Mouse (Mus musculus) megakaryocyte, adult 5-6 weeks (primary cell): ENCODE measurements around the gene Pgc. TPM values are rescaled to one million over a fixed set of nuclear protein-coding genes. Genes with fewer than 3 reads are reported as not detected.

Source experiments
- ATAC-seq: 2 replicates; pipeline ENCODE4 v1.8.0; 2016; ENCODE audit warnings: mild to moderate bottlenecking, inconsistent platforms; ENCODE audit not compliant: poor library complexity, severe bottlenecking
- total RNA-seq, 2 experiments: library from RNA; stranded (forward) in 1 of 2; stranded (reverse) in 1 of 2; fragments of 153-499, 151-499 nt in 1 of 2; fragments of 221-1000, 200-1000 nt in 1 of 2; gene quantifications; 2 replicates each; pipeline versions ENCODE4 v1.2.3 to v1.2.4; 2015 to 2017

The Pgc gene
- total RNA-seq (2015) (not detected in 2 replicates), total RNA-seq (2017) (not detected in 2 replicates)

DNA sequence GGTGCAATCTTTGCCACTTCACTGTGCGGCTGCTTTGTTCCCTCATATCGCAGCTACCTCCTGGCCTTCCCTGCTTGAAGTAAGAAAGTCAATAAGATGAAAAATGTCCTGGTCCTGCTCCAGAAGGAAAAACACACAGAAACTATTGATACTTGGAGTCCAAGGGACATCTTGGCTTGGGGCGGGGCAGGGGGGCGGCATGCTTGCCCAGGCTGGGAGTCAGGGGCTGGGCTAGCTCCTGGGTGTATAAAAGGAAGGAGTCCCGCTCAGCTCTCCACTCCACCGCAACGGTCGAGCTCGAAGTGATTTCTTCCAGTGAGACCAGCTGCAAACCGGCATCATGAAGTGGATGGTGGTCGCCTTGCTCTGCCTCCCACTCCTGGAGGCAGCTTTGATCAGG is at the start of gene Pgc:
TSS of gene Pgc (plus strand) at position 277 of the 400 bp plus-strand sequence.
- ATAC-seq, result no peak

DNA sequence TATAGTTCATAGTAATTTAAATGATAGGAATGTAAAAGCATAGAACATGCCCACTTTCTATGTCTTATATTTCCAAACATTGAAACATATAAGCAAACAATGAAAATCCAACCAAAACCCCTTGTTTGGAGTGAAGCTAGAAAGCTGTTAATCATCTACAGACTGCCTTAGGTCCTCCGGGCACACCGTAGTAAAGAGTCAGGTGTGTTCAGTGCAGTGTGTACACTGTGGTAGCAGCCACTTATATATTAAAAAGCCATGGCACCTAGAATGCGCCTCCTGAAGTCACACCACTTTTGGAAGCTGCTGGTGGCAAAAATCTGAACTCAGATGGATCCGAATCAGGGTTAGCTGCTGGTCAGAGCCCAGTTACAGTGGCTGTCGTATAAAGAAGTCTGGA is 48.4 kb upstream of the Pgc start:
- no peak for ATAC-seq

DNA sequence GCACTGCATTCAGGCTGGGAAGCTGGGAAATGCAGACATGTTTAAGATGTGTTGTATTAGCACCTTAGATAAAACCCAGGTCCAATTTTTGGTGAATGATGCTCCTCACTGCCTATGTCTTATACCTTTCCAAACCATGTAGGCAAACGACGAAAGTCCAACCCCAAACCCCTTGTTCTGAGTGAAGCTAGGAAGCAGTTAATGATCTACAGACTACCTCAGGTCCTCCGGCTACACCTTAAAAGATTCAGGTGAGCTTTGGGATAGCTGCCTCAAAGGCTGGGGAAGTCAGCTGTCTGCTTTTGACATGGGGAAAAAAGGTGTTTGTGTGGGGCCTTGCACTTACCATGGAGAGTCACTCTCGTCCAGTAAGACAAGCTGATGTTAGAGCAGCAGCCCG is 47.9 kb upstream of the Pgc start:
- ATAC-seq, result no peak

DNA sequence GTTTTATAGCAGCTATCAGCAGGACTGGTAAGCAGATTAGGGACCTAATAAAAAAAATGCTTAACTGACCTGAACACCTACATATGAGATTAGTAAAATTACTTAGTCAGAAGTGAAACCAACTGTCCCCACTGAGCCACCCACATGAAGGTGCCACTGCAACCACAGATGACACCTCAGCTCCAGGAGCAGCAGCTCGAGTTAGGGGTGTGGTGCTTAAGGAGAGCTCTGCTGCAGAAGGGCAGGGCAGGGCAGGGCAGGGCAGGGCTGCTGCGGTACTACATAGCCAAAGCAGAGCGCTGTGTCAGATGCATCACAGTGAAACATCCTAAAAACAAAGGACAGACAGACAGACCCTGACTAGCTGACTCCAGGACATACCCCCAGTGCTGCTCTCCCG is 43.8 kb upstream of the Pgc start:
- ATAC-seq, result no peak

DNA sequence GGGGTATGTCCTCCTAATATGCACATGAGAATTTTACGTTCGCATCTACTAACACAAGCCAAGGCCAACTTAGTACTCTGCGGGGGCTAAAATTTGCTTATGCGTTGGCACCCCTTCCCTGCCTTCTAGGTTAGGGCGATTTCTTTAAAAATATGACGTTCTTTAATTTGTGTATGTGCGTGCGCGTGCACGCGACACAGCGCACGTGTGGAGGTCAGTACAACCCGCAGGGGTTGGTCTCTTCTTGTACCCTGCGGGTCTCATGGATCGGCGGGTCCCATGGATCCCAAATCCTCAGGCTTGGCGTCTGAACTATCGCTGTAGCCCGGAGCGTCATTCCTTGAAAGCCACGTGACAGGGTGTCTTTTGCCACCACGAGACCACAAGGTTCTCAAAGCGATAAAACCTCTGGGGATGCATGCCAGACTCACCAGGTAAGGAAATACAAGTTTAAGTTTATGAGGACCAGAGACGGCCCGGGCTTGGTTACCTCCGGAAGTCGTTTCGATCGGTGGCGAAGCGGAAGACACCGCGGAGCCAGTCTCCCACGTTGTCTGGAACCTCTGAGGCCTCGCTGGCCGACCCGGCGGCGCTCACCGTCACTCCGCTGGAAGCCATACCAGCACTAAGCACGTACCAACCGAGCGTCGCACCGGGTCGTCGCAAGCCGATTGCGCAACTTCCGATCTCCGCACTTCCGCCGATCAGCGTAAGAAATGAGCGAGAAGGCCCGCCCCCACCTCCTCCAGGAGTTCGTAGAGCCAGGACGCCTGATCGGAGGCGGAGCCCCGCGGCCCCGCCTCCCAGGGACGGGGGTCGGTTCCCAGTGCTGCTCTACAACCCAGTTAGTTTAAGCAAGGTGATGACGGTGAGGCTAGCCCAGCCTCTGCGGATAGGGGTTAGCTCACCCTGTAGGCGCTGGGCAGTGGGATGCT is 39.0 kb upstream of the Pgc start:
- ATAC-seq, result peak; percentile 93

DNA sequence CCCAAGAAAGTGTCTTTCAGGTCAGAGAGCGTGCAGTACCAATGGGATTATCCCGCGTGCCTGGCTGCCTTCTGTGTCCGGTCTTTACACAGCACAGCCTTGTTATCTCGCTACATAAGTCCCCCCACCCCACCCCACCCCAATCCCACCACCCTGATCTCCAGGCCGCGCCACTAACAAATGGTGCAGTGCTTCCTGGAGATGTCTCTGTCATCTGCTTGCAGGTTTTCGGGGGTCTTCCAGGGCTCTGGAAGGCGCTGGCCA is 38.4 kb upstream of the Pgc start, which contains the start of gene Tomm6:
TSS of gene Tomm6 (minus strand) at position 43 of the 264 bp plus-strand sequence.
- no peak for ATAC-seq

DNA sequence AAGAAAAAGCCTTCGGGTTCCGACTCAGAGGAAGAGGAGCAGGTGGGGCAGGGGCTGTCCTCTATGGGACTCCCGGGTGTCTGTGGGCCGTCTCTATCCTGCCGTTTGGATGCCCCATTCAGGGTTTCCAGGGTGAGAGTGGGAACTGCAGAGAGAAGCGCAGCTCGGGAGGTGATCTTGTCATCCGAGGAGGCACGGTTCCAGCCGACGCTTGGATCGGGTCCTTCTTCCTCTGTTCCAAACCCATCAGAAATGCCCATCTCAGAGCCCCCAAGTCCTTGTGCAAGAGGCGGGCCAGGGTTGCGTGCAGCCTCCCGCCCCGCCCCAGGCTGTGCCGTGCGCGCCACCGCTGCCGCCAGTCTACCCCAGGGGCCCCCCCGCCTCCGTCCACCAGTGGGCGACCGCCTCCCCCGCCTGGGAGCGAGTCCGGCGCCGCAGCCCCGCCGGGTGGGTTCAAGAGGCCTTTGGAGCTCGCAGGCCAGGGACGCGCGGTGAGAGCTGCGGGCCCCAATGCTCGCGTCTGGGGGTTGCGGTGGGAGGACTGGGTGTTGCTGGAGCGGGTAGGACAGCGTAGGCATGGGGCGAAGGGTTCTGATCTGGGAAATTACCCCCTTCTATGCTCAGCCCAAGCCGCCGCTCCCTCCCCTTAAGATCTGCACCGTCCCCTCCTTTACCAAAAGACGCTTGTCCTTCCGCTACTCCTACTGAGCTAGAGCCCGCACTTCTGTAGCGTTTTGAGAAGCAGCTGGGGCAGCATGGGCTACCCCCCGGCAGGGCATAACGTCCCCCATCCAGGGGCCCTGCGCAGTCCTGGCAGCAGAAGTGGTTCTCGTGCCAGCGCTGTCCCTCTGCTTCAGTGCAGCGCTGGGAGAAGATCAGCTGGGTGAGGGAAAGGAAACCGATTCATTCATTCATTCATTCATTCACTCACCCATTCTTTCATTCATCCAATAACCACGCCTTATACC is 37.8 kb upstream of the Pgc start, which contains the start of gene Frs3:
TSS of gene Frs3 (plus strand) at position 423 of the 968 bp plus-strand sequence.
- ATAC-seq, result peak; percentile 34

DNA sequence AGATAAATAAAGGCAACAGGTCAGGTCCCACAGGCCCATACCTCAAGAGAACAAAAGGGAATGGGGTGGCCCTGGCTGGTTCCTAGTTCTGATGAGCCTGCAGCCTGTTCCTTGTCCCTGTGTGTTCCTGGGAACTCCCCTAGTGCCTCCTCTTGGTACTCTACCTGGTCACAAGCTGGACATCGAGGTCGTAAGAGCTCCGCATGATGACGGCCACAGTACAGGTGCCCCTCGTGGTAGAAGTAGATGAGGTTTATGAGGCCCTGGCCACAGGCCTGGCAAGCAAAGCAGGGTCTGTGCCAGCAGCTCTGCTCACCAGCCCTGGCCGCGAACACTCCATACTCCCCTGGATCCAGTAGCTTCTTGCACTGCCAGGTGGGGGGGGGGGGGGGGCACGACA is 36.7 kb upstream of the Pgc start:
- ATAC-seq, result no peak

DNA sequence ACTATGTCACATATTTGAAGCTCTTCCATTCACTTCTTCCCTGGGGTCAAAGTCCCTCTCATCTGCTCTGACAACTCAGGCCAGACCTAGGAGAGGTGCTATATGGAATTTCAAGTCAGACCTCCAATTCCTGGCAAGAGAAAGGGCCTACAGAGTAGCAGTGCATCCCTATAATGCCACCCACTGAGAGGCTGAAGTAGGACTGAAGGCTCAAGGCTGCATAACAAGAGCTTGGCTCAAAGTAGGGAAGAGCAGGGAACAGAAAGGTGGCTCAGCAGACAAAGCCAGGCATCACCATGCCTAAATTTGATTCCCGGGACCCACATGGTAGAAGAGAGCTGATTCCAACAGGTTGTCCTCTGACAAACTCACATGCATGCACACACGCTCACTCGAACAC is 35.0 kb upstream of the Pgc start:
- ATAC-seq, result no peak

DNA sequence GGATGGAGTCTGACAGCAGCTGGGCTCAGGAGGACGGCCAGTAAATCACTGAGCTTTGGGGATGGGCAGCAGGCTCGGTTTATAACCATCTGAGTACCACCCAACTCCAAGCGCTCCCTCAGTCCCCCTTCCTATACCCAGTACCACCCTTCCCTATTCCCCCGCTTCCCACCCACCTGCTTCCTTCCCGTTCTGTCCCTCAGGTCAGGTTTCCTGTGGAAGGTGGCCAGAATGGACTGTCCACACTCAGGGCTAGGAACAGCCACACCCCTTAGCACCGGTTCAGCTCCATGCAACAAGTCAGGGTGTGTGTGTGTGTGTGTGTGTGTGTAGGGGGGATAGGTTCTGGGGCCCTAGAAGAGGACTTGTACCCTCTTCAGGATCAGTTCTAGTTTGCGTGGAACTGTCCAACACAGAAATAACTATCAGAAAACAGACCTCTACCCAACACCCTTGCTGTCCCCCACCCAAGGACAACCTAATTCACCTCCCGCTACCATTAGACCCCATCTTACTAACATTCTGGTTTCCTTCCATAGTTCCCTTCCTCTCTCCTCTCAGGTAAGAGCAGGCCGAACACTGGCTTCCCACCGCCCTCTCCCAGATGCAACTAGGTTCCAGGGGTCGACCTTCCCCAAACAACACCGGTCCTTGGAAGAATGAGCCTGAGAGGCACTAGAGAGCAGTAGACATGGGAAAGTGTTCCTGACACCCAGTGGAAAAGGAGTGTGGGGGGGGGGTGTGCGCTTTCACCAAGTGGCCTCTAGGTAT is 32.8 kb upstream of the Pgc start:
- no peak for ATAC-seq

DNA sequence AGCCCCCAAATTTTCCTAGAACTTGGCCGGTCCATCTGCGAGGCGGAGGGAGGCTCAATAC is 32.4 kb upstream of the Pgc start, which contains the start of gene Gm21981:
TSS of gene Gm21981 (minus strand) at position 14 of the 61 bp plus-strand sequence.
- no peak for ATAC-seq

DNA sequence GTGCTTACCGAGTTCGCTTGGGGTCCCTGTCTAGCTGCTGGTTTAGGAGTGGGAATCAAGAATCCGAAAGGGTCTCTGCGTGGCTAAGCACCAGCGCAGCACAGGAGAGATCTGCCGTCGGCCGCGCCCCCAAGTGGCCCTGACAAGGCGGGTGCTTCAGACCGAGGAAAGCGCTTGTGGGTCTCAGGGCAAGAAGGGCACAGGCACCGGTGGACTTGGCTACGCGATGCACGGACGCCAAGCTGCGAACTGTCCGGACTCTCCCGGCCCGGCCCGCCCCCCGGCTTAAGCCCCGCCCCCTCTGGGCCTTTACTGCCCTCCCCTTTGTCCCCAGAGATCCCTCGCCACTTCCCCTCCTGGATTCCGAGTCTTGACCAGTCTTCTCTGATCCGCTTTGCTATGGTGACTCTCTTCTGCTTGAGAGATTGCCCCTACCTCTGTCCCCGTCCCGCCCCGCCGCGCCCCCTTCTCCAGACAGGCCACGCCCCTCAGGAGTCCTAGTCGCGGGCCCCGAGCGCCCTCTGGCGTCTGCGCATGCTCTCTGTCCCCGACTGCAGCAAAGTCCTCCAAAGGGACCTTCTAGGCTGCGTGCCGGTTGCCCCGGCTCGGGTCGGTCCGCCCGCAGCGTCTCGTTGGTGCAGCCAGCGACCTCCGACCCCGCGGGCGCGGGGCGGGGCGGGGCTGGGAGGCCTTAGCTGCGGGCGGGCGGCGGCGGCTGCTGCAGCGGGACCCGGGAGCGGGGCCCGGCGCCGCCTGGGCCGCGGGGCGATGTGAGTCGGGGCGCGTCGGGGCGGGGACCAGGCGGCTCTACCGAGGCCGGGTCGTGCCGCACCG is 31.9 kb upstream of the Pgc start, which contains the start of gene Prickle4:
TSS of gene Prickle4 (minus strand) at position 234 of the 834 bp plus-strand sequence.
- peak; percentile 96 for ATAC-seq

DNA sequence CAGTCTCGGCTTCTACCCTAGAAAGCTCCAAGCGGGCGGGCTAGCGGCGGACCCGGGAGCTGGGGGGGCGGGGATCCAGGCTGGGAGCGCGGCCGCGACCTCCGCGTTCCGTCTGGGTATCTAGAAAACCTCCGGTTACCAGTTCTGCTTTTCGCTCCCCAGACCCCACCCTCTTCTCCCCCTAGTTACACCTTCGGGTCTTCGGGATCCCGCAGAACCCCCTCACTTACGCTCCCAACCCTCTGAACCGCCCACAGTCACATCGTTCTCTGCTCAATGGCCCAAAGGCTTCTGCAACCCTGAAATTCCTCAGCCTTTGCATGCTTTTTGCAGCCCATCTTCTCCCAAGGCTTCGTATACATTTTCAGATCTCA is 31.3 kb upstream of the Pgc start:
- ATAC-seq, result no peak

DNA sequence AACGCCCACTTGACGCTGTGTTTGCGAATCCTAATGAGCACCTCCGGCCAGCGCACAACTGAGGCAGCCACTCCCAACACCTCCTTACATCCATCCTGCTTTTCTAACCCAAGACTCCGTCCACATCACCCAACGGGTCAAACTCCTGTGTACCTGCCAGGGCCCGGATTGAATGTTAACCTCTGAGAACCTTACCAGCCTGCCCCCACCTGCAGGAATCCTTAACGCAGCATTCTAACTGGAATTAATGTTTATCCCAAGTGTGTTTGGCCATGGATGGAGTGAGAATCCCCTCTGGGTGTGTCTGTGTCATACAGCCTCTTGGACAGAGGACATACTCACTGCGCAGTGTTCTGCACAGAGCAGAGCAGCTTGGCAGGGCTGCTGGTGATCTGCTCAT is 28.5 kb upstream of the Pgc start:
- ATAC-seq, result no peak

DNA sequence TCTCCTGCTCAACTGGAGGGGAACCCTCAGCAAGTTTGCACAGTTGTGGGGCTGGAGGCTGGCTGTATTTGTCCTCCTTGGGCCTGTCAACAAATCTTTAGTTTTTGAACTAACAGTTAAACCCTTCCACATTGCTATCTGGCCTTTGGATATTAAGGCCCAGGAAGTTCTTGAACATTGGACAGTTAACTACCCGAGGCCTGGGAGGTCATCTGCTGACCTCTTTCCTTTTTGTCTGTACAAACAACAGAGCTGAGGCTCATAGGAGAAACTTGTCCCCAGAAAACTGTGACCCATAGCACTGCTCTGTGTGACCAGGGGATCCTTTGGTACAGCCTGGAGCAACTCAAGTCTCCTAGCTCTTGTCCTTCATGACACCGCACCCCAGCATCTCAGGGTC is 27.6 kb upstream of the Pgc start:
- no peak for ATAC-seq

DNA sequence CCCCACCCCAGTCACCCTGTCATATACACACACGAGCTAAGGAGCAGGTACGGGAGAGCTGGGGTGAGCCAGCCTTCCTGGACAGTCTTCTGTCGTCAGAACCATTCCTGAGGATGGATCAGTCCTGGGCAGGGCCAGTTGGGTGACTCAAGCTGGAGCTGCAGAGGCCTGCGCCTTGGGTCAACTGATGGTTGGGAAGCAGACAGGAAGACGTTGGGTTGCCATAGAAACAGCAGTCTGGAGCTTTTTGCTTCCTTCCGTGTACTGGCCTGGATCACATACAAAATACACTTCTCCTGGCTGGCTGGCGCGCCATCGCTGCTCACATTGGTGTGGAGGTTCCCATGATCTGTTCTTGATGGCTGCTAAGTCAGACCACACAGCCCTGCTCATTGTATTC is 24.8 kb upstream of the Pgc start:
- no peak for ATAC-seq

DNA sequence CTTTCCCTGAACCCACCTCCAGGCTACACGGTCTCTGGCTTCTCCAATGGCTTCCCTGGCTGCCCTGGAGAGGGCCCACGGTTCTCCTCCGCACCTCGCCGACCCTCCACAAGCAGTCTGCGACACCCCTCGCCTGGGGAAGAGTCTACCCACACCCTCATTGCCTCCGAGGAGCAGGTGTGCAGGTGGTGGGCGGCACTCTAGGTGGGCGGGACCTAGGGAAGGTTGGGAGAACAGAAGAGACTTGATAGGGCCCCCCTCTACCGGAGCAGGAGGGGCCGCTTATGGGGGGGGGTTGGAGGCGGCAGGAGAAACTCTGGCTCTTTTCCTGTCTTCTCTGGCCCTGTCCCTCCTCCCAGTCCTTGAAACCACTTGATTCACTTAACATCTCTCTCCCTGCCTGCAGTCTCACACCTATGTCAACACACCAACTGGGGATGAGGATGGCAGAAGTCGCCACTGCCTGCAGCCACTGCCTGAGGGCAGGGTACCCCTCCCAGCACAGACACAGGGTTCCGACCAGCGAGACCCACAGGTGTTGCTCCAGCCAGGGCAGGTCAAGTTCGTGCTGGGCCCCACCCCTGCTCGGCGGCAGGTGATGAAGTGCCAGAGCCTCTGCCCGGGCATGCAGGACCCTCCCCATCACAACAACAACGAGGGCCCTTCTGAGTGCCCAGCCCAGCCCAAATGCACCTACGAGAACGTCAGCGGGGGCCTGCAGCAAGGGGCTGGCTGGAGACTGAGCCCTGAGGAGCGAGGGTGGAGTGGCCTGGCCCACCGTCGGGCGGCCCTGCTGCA is 23.9 kb upstream of the Pgc start:
- no peak for ATAC-seq

DNA sequence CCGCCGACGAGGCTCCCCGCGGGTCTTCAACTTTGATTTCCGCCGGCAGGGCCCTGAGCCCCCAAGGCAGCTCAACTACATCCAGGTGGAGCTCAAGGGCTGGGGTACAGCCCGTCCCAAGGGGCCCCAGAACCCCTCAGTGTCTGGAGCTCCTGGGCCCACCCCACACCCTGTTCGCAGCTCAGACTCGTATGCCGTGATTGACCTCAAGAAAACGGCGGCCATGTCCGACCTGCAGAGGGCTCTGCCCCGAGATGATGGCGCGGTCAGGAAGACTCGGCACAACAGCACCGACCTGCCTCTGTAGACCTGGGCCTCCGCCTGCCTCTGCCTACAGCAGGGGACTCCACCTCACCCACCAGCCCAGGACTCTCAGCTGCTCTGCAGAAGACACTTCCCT is 23.1 kb upstream of the Pgc start:
- ATAC-seq, result no peak

DNA sequence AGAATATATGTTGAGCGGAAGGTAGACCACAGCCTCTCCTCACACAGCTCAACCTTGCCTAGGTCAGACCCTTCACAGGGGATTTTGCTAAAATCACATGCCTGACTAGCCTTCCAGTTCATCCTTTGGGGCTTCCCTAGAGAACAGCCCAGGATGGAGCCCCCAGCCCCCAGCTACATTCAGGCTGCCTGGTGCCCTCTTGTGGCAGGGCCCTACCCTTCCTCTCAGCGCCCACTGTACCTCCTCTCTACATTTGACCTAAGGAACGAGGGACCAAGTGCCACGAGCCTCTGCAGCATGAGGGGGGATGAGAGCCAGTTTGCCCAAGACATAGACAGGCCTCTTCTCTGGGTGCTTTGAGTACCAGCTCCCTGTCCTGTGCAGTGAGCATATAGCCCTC is 21.9 kb upstream of the Pgc start:
- no peak for ATAC-seq

DNA sequence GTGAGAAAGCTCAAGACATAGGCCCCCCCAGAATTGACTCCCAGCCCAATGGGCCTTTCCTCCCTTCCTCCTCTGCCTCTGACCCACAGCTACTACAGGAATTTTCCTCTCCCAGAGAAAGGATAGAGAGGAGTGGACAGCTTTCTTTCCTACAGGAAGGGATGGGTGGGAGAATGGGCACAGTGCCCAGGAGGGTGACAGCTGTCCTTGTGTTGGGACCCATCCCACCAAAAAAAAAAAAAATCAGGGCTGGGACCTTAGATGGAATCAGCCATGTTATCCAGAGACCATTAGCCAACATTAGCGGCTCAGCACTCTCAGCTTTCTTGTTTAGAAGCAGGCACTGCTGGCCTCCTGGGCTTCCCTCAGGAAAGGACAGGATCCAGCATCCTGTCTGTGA is 20.4 kb upstream of the Pgc start:
- no peak for ATAC-seq
